Mouse (Mus musculus): ENCODE data around the gene St3gal5. TPM values are rescaled to one million over a fixed set of nuclear protein-coding genes. Genes with fewer than 3 reads are reported as not detected.
"Not testable (repeated sequence)": the region's sequence is repeated elsewhere in the genome, so short reads cannot be mapped to it uniquely, and the experiment has no call there.

The St3gal5 gene
- polyA plus RNA-seq, 1 experiment from 2014 or later = 47.1 TPM

DNA sequence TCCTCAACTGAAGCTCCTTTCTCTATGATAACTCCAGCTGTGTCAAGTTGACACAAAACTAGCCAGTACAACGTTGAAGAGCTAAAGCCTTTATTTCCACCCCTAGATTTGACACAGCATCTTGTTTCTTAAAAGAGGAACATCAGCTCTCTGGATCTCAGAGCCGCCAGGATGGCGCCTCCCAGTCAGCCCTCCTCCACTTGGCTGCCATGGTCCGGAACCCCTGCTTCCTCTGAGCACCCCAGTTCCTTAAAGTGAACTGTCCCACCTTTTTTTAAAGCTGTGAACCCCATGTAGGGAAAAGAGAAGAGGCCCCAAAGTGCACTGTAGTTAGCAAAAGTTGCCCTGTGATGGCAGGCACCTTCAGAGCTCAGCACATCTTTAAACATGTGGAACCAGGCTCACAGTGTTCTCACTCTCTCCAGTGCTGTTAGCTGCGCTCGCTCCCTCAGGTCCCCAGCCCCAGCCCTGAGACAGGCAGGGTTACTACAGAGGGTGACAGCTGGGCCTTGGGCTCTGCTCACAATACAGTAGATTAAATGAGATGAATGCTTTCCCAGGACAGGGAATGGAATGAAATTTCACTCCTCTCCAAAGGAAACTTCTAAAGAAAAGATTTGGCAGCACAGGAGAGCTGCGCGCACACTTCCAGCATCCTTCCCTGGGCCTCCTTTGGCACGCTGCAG lies 42.3 kb downstream of the St3gal5 start:
- Histone ChIP-seq H3K27ac (no peak overlapping the region), H3K27me3 (no peaks in the 10 kb centered on the region), H3K36me3 (peaks cover 20% of the 10 kb centered on the region; the same call in 1 of the 2 replicates), H3K4me2 (replicated peaks) (no peak overlapping the region), H3K4me3 (no peak overlapping the region), H3K9me3 (replicated peaks) (no peaks in the 10 kb centered on the region), H3K4me1 (no peaks in the 10 kb centered on the region), H3K9ac (no peak overlapping the region)
- no peak for ATAC-seq (ENCODE audit: low FRiP score)
- WGBS = 85% methylated on average over 9 of the region's 9 CpGs

DNA sequence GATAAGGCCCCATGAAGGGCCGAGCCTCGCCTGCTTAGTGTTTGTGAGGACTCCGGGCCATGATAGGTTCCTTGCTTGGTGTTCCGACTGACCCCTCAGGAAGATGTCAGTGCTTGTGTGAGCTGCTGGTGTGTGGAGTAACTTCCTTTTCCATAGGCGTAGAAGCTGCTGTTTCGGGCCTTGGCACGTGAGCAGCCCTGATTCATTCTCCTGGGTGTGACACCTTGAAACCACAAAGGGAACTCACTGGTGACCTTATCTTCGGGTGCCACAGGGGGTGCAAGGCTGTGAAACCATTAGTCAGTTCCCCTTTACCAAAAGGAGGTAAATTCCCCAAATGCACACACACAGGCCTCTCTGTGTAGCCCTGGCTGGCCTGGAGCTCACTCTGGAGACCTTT lies 43.0 kb downstream of the St3gal5 start:
- no peak overlapping the region for H3K4me2 ChIP-seq (replicated peaks)
- peaks cover 15% of the 10 kb centered on the region; the same call in 1 of the 2 replicates for H3K36me3 ChIP-seq
- H3K27me3 ChIP-seq = no peaks in the 10 kb centered on the region
- no peak overlapping the region for H3K9ac ChIP-seq
- H3K9me3 ChIP-seq (replicated peaks) = no peaks in the 10 kb centered on the region
- no peak overlapping the region for H3K4me3 ChIP-seq
- 83% methylated on average over 8 of the region's 8 CpGs for WGBS
- H3K4me1 ChIP-seq = no peaks in the 10 kb centered on the region
- no peak overlapping the region for H3K27ac ChIP-seq
- no peak for ATAC-seq (ENCODE audit: low FRiP score)

DNA sequence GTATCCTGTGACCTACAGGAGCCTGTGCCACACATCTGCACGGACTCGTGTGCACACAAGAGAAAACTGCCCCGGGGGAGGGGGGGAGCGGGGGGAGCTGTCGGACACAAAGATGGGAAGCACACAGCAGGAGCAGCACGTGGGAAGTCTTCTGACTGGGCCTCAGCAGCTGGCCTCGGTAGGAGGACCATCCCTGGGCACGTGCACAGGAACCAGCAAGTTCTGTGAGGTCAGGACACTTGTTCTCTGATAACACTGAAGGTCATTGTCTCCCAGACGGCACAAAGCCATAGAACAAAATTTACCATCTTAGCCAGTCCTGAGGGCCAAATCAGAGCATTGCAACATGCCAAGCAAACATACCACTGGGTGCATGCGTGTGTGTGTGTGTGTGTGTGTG lies 43.8 kb downstream of the St3gal5 start:
- no peaks in the 10 kb centered on the region for H3K27me3 ChIP-seq
- H3K4me3 ChIP-seq = no peak overlapping the region
- whole genome bisulfite sequencing = 63% methylated on average over 10 of the region's 10 CpGs
- H3K9ac ChIP-seq = no peak overlapping the region
- ATAC-seq (ENCODE audit: low FRiP score) = no peak
- no peak overlapping the region for H3K4me2 ChIP-seq (replicated peaks)
- H3K27ac ChIP-seq = no peak overlapping the region
- H3K36me3 ChIP-seq = peaks cover 12% of the 10 kb centered on the region; the same call in 1 of the 2 replicates
- no peaks in the 10 kb centered on the region for H3K9me3 ChIP-seq (replicated peaks)
- no peaks in the 10 kb centered on the region for H3K4me1 ChIP-seq

DNA sequence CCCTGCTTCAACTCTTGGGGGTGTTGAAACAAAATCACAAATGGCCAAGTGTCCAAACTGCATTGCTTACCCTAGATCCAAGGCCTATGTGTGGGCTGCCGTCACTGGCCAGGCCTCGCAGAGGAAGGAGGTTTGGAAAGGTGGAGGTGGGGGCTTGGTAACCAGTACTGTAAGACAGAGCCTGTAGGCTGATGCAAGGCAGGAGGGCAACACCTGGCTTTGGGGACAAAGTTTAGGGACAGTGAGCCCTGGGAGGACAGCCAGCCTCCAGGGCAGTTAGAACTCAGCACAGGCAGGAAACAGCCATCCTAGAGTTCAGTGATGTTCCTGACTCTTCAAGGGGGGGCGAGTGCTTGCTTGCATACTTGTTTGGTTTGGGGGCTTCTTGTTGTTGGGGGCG lies 45.2 kb downstream of the St3gal5 start:
- Histone ChIP-seq H3K4me2 (replicated peaks) (no peak overlapping the region), H3K4me1 (no peaks in the 10 kb centered on the region), H3K4me3 (no peak overlapping the region), H3K36me3 (peaks cover 20% of the 10 kb centered on the region; the same call in 1 of the 2 replicates), H3K27me3 (no peaks in the 10 kb centered on the region), H3K27ac (no peak overlapping the region), H3K9me3 (replicated peaks) (no peaks in the 10 kb centered on the region), H3K9ac (no peak overlapping the region)
- no peak for ATAC-seq (ENCODE audit: low FRiP score)
- 94% methylated on average over 4 of the region's 4 CpGs for WGBS

DNA sequence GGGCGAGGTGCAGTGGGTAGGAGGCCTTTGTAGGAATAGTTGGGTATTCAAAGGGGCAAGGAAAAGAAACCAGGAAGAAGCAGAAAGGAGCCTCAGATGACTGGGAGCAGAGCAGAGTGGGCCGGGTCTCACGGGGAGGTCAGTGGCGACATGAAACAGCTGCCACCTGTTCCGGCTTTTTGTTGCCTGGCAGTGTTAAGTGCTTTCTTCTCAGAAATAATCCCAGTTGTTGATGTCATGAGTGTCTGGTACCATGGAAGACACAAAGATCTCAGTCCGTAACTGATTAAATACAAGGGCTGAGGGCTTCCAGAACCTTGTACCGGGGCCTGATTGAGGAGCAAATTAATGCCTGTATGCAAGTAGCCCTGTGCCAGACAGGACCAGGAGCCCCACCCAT lies 47.0 kb downstream of the St3gal5 start:
- Histone ChIP-seq H3K9me3 (replicated peaks) (no peaks in the 10 kb centered on the region), H3K36me3 (peaks cover 32% of the 10 kb centered on the region), H3K4me2 (replicated peaks) (no peak overlapping the region), H3K9ac (no peak overlapping the region), H3K27me3 (no peaks in the 10 kb centered on the region), H3K4me3 (no peak overlapping the region), H3K27ac (no peak overlapping the region), H3K4me1 (no peaks in the 10 kb centered on the region)
- 87% methylated on average over 7 of the region's 7 CpGs for WGBS
- no peak for ATAC-seq (ENCODE audit: low FRiP score)

DNA sequence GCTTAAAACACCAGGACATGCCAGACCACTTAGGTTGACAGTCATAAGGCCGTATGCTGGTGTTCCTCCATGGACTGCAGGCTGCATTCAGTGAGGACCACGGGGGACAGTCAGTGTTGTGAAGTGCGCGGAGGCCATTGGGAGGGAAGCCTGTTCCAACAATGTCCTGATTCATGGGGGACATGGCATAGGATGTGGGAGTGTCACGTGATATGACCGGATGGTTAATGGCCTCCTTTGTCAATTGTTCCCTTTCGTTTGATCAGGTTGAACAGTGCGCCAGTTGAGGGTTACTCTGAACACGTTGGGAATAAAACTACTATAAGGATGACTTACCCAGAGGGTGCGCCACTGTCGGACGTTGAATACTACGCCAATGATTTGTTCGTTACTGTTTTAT lies 49.4 kb downstream of the St3gal5 start:
- Histone ChIP-seq H3K27ac (no peak overlapping the region), H3K4me3 (no peak overlapping the region), H3K4me1 (no peaks in the 10 kb centered on the region), H3K9me3 (replicated peaks) (0 out of 2 replicates have a peak, but pooled peaks cover 4% of the 10 kb centered on the region), H3K27me3 (no peaks in the 10 kb centered on the region), H3K4me2 (replicated peaks) (no peak overlapping the region), H3K36me3 (peaks cover 48% of the 10 kb centered on the region), H3K9ac (no peak overlapping the region)
- WGBS = 83% methylated on average over 14 of the region's 14 CpGs
- no peak for ATAC-seq (ENCODE audit: low FRiP score)

DNA sequence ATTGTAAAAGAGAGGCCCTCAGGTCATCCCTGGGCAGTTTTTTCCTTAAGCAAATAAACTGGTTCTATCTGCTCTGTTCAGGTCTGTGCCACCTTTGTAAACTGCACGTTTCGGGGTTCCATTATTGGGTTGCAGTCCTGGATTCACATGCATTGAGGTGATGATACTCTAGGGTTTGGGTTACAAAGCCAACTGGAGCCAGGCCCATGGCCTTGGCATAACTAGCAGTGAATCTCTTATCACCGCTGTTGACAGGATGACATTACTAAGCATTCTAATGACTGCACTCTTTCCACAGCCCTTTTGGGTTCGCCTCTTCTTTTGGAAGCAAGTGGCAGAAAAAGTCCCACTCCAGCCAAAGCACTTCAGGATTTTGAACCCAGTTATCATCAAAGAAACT lies 51.3 kb downstream of the St3gal5 start:
- 91% methylated on average over 4 of the region's 4 CpGs for WGBS
- Histone ChIP-seq H3K27me3 (no peaks in the 10 kb centered on the region), H3K36me3 (peaks cover 45% of the 10 kb centered on the region), H3K9ac (no peak overlapping the region), H3K27ac (no peak overlapping the region), H3K4me2 (replicated peaks) (no peak overlapping the region), H3K4me1 (no peaks in the 10 kb centered on the region), H3K4me3 (no peak overlapping the region), H3K9me3 (replicated peaks) (0 out of 2 replicates have a peak, but pooled peaks cover 4% of the 10 kb centered on the region)
- no peak for ATAC-seq (ENCODE audit: low FRiP score)

DNA sequence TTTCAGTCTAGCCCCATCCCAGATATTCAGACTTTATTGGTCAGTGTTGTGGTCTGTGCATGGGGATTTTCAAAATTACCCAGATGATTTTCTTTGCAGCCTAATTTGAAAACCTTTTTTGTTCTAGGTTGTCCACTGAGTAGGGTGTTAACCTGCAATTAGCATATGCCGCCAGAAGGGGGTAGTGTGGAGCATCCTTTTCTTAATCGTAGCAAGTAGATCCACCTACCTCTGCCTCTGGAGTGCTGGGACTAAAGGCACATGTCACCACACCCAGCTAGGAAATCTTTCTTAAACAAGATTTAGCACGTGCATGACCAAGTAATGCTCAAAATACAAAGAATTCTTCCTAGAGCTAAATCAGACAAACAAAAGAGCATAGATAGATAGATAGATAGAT lies 52.4 kb downstream of the St3gal5 start:
- Histone ChIP-seq H3K36me3 (peaks cover 49% of the 10 kb centered on the region), H3K4me2 (replicated peaks) (no peak overlapping the region), H3K27me3 (no peaks in the 10 kb centered on the region), H3K27ac (no peak overlapping the region), H3K4me3 (no peak overlapping the region), H3K9ac (no peak overlapping the region), H3K9me3 (replicated peaks) (0 out of 2 replicates have a peak, but pooled peaks cover 4% of the 10 kb centered on the region), H3K4me1 (no peaks in the 10 kb centered on the region)
- WGBS = 89% methylated on average over 3 of the region's 3 CpGs
- ATAC-seq (ENCODE audit: low FRiP score) = no peak

DNA sequence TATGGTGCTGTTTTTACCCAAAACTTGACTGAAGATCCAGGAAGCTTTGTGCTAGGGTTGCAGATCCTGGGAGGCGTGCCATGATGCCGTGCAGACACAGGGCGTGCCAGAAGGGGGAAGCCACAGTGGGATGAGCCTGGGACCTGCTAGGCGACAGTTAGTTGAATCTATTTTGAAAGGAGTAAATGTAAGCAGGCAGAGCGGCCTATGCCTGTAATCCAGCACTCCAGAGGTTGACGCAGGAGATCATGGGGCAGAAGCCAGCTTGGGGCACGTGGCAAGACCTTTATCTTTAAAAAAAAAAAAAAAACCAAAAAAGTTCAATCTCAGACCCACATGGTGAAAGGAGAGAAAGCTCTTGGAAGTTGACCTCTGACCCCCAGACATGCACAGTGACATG lies 55.3 kb downstream of the St3gal5 start:
- Histone ChIP-seq H3K4me1 (no peaks in the 10 kb centered on the region), H3K4me3 (no peak overlapping the region), H3K27ac (no peak overlapping the region), H3K27me3 (no peaks in the 10 kb centered on the region), H3K36me3 (peaks cover 51% of the 10 kb centered on the region), H3K9me3 (replicated peaks) (0 out of 2 replicates have a peak, but pooled peaks cover 4% of the 10 kb centered on the region), H3K4me2 (replicated peaks) (no peak overlapping the region), H3K9ac (no peak overlapping the region)
- 90% methylated on average over 7 of the region's 7 CpGs for WGBS
- no peak for ATAC-seq (ENCODE audit: low FRiP score)

DNA sequence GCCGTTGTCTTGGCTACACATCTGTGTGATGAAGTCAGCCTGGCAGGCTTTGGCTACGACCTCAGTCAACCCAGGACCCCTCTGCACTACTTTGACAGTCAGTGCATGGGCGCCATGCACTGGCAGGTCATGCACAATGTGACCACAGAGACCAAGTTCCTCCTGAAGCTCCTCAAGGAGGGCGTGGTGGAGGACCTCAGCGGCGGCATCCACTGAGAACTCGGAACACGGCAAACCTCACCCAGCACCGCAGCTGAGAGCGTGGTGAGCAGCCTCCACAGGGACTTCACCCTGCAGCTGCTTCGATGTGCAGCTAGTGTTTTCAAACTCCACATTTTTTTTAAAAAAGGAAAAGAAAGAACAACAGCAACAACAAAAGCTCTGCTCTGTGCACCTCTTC lies 56.1 kb downstream of the St3gal5 start:
- WGBS = 74% methylated on average over 11 of the region's 11 CpGs
- no peak overlapping the region for H3K27ac ChIP-seq
- H3K36me3 ChIP-seq = peaks cover 46% of the 10 kb centered on the region

DNA sequence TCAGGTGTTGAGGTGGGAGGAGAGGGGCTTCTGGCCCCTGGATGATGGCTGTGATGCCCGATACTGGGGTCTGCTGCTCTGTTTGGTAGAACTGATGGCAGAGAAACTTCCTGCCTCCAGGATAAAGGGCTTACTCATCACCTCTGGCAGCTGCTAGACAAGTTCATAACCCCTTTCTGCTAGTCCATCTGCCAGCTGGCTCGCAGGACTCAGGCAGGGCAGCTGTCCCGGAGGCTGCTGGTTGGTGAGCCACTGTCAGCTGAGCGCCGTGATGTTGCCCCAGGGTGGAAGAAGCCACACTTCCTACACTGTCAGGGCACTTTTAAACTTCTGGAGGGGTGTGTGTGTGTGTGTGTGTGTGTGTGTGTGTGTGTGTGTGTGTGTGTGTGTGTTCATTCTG lies 56.6 kb downstream of the St3gal5 start:
- H3K27ac ChIP-seq; H3K9me3 ChIP-seq (replicated peaks); H3K4me2 ChIP-seq (replicated peaks); ATAC-seq (ENCODE audit: low FRiP score); H3K4me3 ChIP-seq; H3K27me3 ChIP-seq; H3K4me1 ChIP-seq; H3K9ac ChIP-seq: not testable (repeated sequence)
- H3K36me3 ChIP-seq = peaks cover 42% of the 10 kb centered on the region
- WGBS = 52% methylated on average over 5 of the region's 5 CpGs

More for the DNA sequence above, 56.1 kb downstream of the St3gal5 start:
- H3K4me2 ChIP-seq (replicated peaks) = no peak overlapping the region
- H3K4me1 ChIP-seq = no peaks in the 10 kb centered on the region
- no peak for ATAC-seq (ENCODE audit: low FRiP score)
- H3K9me3 ChIP-seq (replicated peaks) = 0 out of 2 replicates have a peak, but pooled peaks cover 4% of the 10 kb centered on the region
- H3K4me3 ChIP-seq = no peak overlapping the region
- H3K9ac ChIP-seq = no peak overlapping the region
- no peaks in the 10 kb centered on the region for H3K27me3 ChIP-seq

DNA sequence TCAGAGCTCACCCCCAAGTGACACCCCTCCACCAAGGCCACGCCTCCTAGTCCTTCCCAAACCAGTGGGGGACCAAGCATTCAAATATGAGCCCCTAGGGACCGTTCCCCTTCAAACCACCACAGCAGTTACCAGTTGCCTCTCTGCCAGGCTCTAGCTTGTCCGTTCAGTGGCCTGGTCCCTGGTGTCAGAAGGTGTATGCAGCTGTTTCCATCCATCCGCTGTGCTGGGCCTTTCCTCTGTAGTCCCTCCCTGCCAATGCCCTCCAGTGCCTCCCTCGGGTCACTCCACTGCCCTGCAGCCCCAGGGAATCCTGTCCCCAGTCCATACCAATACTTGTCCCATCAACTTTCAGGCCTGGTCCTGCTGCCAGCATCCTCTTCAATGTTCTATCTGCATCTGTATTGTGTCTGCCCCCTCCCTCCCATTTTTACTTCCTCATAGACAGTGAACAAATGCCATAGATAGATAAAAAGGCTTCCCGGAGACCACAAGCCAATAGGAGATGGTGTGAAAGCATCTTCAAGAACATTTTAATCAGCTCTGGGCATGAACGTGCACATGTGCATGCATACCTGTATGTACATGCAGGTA lies 57.6 kb downstream of the St3gal5 start:
- Histone ChIP-seq H3K4me3 (no peak overlapping the region), H3K4me1 (no peaks in the 10 kb centered on the region), H3K9me3 (replicated peaks) (no peaks in the 10 kb centered on the region), H3K9ac (no peak overlapping the region), H3K4me2 (replicated peaks) (no peak overlapping the region), H3K36me3 (peaks cover 32% of the 10 kb centered on the region), H3K27ac (no peak overlapping the region), H3K27me3 (no peaks in the 10 kb centered on the region)
- WGBS = 81% methylated on average over 7 of the region's 7 CpGs
- no peak for ATAC-seq (ENCODE audit: low FRiP score)

DNA sequence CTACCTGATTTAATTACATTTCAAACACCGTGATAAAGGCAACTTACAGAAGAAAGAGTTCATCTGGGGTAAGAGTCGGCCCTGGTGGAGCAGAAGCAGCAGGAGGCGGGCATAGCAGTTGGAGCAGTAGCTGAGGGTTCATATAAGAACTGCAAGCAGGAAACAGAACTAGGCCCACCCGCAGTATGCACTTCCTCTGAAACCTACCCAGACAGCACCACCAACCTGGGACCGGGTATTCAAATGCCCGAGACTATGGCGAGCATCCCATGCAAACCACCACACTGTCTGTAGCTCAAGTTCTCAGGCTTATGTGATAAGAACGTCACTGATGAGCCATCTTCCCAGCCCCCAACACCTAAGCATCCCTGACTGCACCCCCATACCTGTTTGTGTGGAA lies 58.3 kb downstream of the St3gal5 start:
- Histone ChIP-seq H3K27me3 (no peaks in the 10 kb centered on the region), H3K36me3 (peaks cover 28% of the 10 kb centered on the region; the same call in 1 of the 2 replicates), H3K9me3 (replicated peaks) (no peaks in the 10 kb centered on the region), H3K4me1 (no peaks in the 10 kb centered on the region), H3K9ac (no peak overlapping the region), H3K4me3 (no peak overlapping the region), H3K4me2 (replicated peaks) (no peak overlapping the region), H3K27ac (no peak overlapping the region)
- no peak for ATAC-seq (ENCODE audit: low FRiP score)
- 89% methylated on average over 8 of the region's 8 CpGs for WGBS

All from hindbrain, embryonic 12.5 days (tissue).